Mouse (Mus musculus): ENCODE measurements around the gene Adgrd1. TPM values are rescaled to one million over a fixed set of nuclear protein-coding genes. Genes with fewer than 3 reads are reported as not detected.

The Adgrd1 gene
- polyA plus RNA-seq, 1 experiment from 2014 or later: 1.2 TPM

- H3K27me3 ChIP-seq (replicated peaks): no peaks in the 10 kb centered on the region
- no peaks in the 10 kb centered on the region for H3K4me1 ChIP-seq (replicated peaks)
- H3K4me2 ChIP-seq (replicated peaks): no peak overlapping the region
- no peak overlapping the region for H3K27ac ChIP-seq
- no peak for ATAC-seq
- no peak overlapping the region for H3K4me3 ChIP-seq (replicated peaks)
- 82% methylated on average over 15 of the region's 15 CpGs for WGBS
- no peak overlapping the region for H3K9ac ChIP-seq
- no peaks in the 10 kb centered on the region for H3K9me3 ChIP-seq
- no peaks in the 10 kb centered on the region for H3K36me3 ChIP-seq
Measured at GRCm38 (mm10) chr5:129138576-129138975, 42.0 kb downstream of the Adgrd1 start.

GRCm38 (mm10) chr5:129142801-129143200 is 46.3 kb downstream of the Adgrd1 start:
- no peak for ATAC-seq
- 53% methylated on average over 5 of the region's 5 CpGs for WGBS
- Histone ChIP-seq H3K27ac (no peak overlapping the region), H3K27me3 (replicated peaks) (no peaks in the 10 kb centered on the region), H3K9ac (no peak overlapping the region), H3K4me2 (replicated peaks) (no peak overlapping the region), H3K4me3 (replicated peaks) (no peak overlapping the region), H3K9me3 (no peaks in the 10 kb centered on the region), H3K4me1 (replicated peaks) (peaks cover 11% of the 10 kb centered on the region; the same call in 1 of the 2 replicates), H3K36me3 (no peaks in the 10 kb centered on the region)

- no peaks in the 10 kb centered on the region for H3K9me3 ChIP-seq
- H3K4me3 ChIP-seq (replicated peaks): no peak overlapping the region
- H3K9ac ChIP-seq: no peak overlapping the region
- no peaks in the 10 kb centered on the region for H3K27me3 ChIP-seq (replicated peaks)
- no peak overlapping the region for H3K27ac ChIP-seq
- ATAC-seq: peak; percentile 70; the same call in 1 of the 2 replicates
- H3K4me1 ChIP-seq (replicated peaks): peaks cover 11% of the 10 kb centered on the region; the same call in 1 of the 2 replicates
- H3K36me3 ChIP-seq: no peaks in the 10 kb centered on the region
- 63% methylated on average over 8 of the region's 8 CpGs for WGBS
- no peak overlapping the region for H3K4me2 ChIP-seq (replicated peaks)
Measured at GRCm38 (mm10) chr5:129145307-129145935, 48.9 kb downstream of the Adgrd1 start.

GRCm38 (mm10) chr5:129146892-129147509 is 50.5 kb downstream of the Adgrd1 start:
- Histone ChIP-seq H3K4me1 (replicated peaks) (peaks cover 11% of the 10 kb centered on the region; the same call in 1 of the 2 replicates), H3K4me3 (replicated peaks) (no peak overlapping the region), H3K27ac (peak overlapping the region; percentile 27; the same call in 1 of the 2 replicates), H3K36me3 (no peaks in the 10 kb centered on the region), H3K9me3 (no peaks in the 10 kb centered on the region), H3K4me2 (replicated peaks) (no peak overlapping the region), H3K27me3 (replicated peaks) (no peaks in the 10 kb centered on the region), H3K9ac (no peak overlapping the region)
- no peak for ATAC-seq
- WGBS: 51% methylated on average over 12 of the region's 12 CpGs

GRCm38 (mm10) chr5:129148485-129148884 is 51.9 kb downstream of the Adgrd1 start:
- Histone ChIP-seq H3K4me3 (replicated peaks) (no peak overlapping the region), H3K4me1 (replicated peaks) (peaks cover 11% of the 10 kb centered on the region; the same call in 1 of the 2 replicates), H3K27ac (no peak overlapping the region), H3K9me3 (no peaks in the 10 kb centered on the region), H3K27me3 (replicated peaks) (no peaks in the 10 kb centered on the region), H3K4me2 (replicated peaks) (no peak overlapping the region), H3K36me3 (no peaks in the 10 kb centered on the region), H3K9ac (no peak overlapping the region)
- 82% methylated on average over 9 of the region's 9 CpGs for WGBS
- ATAC-seq: no peak

GRCm38 (mm10) chr5:129155023-129155901 is 58.7 kb downstream of the Adgrd1 start:
- Histone ChIP-seq H3K9me3 (no peaks in the 10 kb centered on the region), H3K9ac (no peak overlapping the region), H3K36me3 (no peaks in the 10 kb centered on the region), H3K4me2 (replicated peaks) (no peak overlapping the region), H3K27ac (no peak overlapping the region), H3K4me1 (replicated peaks) (no peaks in the 10 kb centered on the region), H3K4me3 (replicated peaks) (no peak overlapping the region), H3K27me3 (replicated peaks) (no peaks in the 10 kb centered on the region)
- WGBS: 76% methylated on average over 14 of the region's 14 CpGs
- ATAC-seq: no peak

- H3K4me2 ChIP-seq (replicated peaks): no peak overlapping the region
- H3K9me3 ChIP-seq: no peaks in the 10 kb centered on the region
- no peaks in the 10 kb centered on the region for H3K4me1 ChIP-seq (replicated peaks)
- no peak for ATAC-seq
- H3K36me3 ChIP-seq: no peaks in the 10 kb centered on the region
- WGBS: 32% methylated on average over 9 of the region's 9 CpGs
- no peak overlapping the region for H3K27ac ChIP-seq
- no peak overlapping the region for H3K4me3 ChIP-seq (replicated peaks)
- no peaks in the 10 kb centered on the region for H3K27me3 ChIP-seq (replicated peaks)
- H3K9ac ChIP-seq: no peak overlapping the region
Measured at GRCm38 (mm10) chr5:129155902-129156311, 59.4 kb downstream of the Adgrd1 start.

- no peak overlapping the region for H3K4me3 ChIP-seq (replicated peaks)
- no peak overlapping the region for H3K9ac ChIP-seq
- ATAC-seq: peak; percentile 81
- no peaks in the 10 kb centered on the region for H3K9me3 ChIP-seq
- WGBS: 75% methylated on average over 11 of the region's 11 CpGs
- H3K27me3 ChIP-seq (replicated peaks): no peaks in the 10 kb centered on the region
- H3K4me2 ChIP-seq (replicated peaks): no peak overlapping the region
- H3K36me3 ChIP-seq: no peaks in the 10 kb centered on the region
- peaks cover 22% of the 10 kb centered on the region for H3K4me1 ChIP-seq (replicated peaks)
- H3K27ac ChIP-seq: no peak overlapping the region
Measured at GRCm38 (mm10) chr5:129161372-129162051, 65.0 kb downstream of the Adgrd1 start.

GRCm38 (mm10) chr5:129163416-129163815 is 66.9 kb downstream of the Adgrd1 start:
- ATAC-seq: no peak
- no peak overlapping the region for H3K9ac ChIP-seq
- H3K4me1 ChIP-seq (replicated peaks): peaks cover 22% of the 10 kb centered on the region
- H3K27ac ChIP-seq: peak overlapping the region; percentile 82; the same call in 1 of the 2 replicates
- H3K36me3 ChIP-seq: no peaks in the 10 kb centered on the region
- H3K27me3 ChIP-seq (replicated peaks): no peaks in the 10 kb centered on the region
- 80% methylated on average over 8 of the region's 8 CpGs for WGBS
- H3K4me2 ChIP-seq (replicated peaks): no peak overlapping the region
- no peaks in the 10 kb centered on the region for H3K9me3 ChIP-seq
- H3K4me3 ChIP-seq (replicated peaks): no peak overlapping the region

- Histone ChIP-seq H3K9ac (no peak overlapping the region), H3K4me1 (replicated peaks) (peaks cover 23% of the 10 kb centered on the region), H3K27ac (peak overlapping the region; percentile 82), H3K4me2 (replicated peaks) (no peak overlapping the region), H3K27me3 (replicated peaks) (no peaks in the 10 kb centered on the region), H3K4me3 (replicated peaks) (no peak overlapping the region), H3K36me3 (no peaks in the 10 kb centered on the region), H3K9me3 (no peaks in the 10 kb centered on the region)
- ATAC-seq: no peak
- WGBS: 14% methylated on average over 10 of the region's 10 CpGs
Measured at GRCm38 (mm10) chr5:129164091-129164490, 67.5 kb downstream of the Adgrd1 start.

- H3K4me1 ChIP-seq (replicated peaks): peaks cover 32% of the 10 kb centered on the region
- WGBS: 53% methylated on average over 10 of the region's 10 CpGs
- H3K9me3 ChIP-seq: no peaks in the 10 kb centered on the region
- no peak overlapping the region for H3K4me3 ChIP-seq (replicated peaks)
- H3K27me3 ChIP-seq (replicated peaks): no peaks in the 10 kb centered on the region
- no peaks in the 10 kb centered on the region for H3K36me3 ChIP-seq
- no peak overlapping the region for H3K9ac ChIP-seq
- H3K27ac ChIP-seq: peak overlapping the region; percentile 82
- H3K4me2 ChIP-seq (replicated peaks): 0 out of 2 replicates have a peak overlapping the region, but pooled peaks have one; percentile 9
- peak; percentile 75 for ATAC-seq
Measured at GRCm38 (mm10) chr5:129164911-129165584, 68.5 kb downstream of the Adgrd1 start.

All from intestine, embryonic 15.5 days (tissue).